Mouse (Mus musculus) urinary bladder, postnatal 0 days (tissue): ENCODE results near the gene Ndufv3. TPM values are rescaled to one million over a fixed set of nuclear protein-coding genes. Genes with fewer than 3 reads are reported as not detected.

Experiments
- microRNA-seq: library from miRNA; unstranded; fragments of <30 nt; microRNA quantifications from one replicate; pipeline ENCODE4, GENCODE M21; 2016
- polyA plus RNA-seq: library from polyadenylated mRNA; unstranded; fragments of >200 nt; fragmentation: Nextera tagmentation; extraction: Ambion mirVana; gene quantifications from 2 replicates; pipeline ENCODE4 v1.2.1, GENCODE M21; 2015

Ndufv3 gene
- 302 and 306 TPM in 2 replicates for polyA plus RNA-seq

DNA sequence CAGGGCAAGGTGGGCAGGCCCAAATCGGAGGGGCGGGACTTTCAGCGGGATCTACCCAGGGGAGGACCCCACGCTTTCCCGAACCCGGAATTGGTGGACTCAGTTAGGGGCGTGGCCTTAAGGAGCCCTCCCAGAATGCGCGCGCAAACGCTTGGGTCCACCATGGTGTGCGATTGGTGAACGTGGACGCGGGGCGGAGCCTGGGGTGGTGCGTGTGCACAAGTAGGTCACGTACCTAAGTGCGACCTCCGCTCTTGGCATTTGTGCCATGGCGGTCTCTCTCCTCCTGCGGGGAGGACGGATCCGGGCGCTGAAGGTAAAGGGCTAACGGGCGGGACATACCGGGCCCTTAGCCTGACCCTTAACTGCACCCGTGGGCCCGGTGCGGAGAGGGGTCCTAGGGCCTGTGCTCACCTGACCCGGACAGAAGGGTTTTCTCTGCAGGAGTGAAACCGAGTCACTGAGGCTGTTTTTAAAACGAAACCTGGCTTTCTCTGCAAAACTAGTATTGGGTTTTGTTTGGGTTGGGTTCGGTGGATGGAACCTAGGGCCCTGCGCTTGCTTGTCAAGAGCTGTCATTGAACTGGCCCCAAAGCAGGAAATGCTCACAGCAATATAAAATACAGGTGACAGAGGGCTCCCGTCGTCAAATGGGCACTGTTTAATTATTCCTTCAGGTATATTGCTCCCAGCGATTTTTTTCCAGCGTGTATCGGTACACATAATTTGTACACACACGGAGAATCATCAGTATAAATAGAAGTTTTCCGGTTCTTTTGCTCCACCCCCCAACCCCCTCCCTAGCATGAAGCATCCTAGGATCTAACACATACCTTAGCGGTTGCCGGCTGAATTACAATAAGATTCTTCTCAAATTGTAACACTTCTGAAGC, at the start of gene Ndufv3, which contains the start of gene Wdr4:
Ndufv3 (plus strand) TSS at position 170 of the 893 bp plus-strand sequence.
Wdr4 (minus strand) TSS at position 35 of the 893 bp plus-strand sequence.

DNA sequence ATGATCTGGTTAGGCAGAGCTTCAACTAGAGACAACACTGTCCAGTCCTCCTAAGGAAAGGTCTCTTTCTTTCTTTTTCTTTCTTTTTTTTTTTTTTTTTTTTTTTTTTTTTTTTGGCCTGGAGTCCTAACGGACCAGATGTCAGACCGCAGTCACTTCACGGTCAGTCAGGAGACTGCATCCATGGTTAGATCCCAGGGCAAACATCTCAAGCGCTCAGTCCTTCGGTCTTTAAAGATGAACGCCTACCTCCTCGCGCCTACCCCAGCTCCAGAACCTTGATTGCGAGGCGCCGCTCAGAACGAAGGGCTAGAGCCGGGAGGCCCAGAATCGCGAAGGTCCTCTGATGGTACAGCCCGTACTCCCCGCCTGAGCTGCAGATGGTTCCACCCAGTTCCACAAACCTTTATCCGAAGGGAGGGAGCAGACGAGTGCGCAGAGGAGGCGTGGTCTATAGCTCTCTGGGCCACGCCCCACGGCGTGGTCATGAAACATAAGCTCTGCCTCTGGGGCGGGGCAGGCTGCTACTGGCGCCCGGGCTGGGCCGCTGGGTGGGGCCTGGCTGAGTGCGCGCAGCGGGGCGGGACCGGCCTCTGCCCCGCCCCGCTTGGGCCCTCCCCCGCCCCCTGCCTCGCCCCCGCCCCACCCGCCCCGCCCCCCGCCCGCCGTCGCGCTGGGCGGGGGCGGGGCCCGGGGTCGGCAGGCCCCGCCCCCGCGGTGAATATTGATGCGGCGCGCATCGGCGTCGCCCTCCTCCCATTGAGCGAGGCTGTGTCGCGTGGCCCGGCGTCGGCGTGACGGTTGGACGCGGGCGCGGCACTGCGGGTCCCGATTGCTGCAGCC, 44.3 kb downstream of the Ndufv3 start, which contains the start of gene Pknox1:
Pknox1 (plus strand) TSS at position 720 of the 843 bp plus-strand sequence.

Small RNA genes within 50 kb of the gene (microRNA-seq; reads per million reads assigned to microRNA genes)
- gene Gm24970, result not detected

Other genes with a start within 250 kb of the Ndufv3 start
- 2.0 and 2.3 TPM in 2 replicates for gene Rsph1, start 242.7 kb upstream of the Ndufv3 start, polyA plus RNA-seq
- 3.4 and 3.8 TPM in 2 replicates for gene Slc37a1, start 233.3 kb upstream of the Ndufv3 start, polyA plus RNA-seq
- 34.1 and 48.2 TPM in 2 replicates for gene Pde9a, start 133.9 kb upstream of the Ndufv3 start, polyA plus RNA-seq
- 19.0 and 20.2 TPM in 2 replicates for gene Wdr4, start 135 bp upstream of the Ndufv3 start, polyA plus RNA-seq
- gene Pknox1, start 44.6 kb downstream of the Ndufv3 start, polyA plus RNA-seq, result 16.1 and 17.1 TPM in 2 replicates
- 0.63 and 0.69 TPM in 2 replicates for gene Cbs, start 117.1 kb downstream of the Ndufv3 start, polyA plus RNA-seq
- 177 and 178 TPM in 2 replicates for gene U2af1, start 138.8 kb downstream of the Ndufv3 start, polyA plus RNA-seq
- 1.0 TPM in 1 of 2 replicates, not detected in the other for gene Cryaa, start 157.7 kb downstream of the Ndufv3 start, polyA plus RNA-seq